Comparison of ENCODE assay signal across 15 mouse cellular contexts in the genomic region with DNA sequence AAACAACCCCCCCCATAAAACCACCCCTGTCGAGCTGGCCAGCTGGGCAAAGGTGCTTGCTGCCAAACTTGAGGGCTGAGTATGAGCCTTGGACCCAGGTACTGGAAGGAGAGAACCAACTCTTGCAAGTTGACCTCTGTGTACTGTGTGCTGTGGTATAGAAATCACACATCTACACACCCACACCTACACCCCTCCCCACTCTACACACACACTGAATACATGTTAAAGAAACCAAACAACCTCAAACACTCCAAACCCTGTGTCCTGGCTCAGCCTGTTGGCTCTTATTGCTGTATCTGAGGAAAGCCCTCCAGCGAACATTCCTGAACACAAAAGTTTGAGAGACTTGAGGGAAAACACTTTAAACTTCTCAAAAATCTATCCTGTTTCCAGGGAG. TPM values are rescaled to one million over a fixed set of nuclear protein-coding genes. Genes with fewer than 3 reads are reported as not detected.
"Had no signal": no experiment of that assay in that cellular context is flagged by ENCODE, and none has a peak within 500 bp of the region (broad histone marks: within the 10 kb centered on the region; RNA-seq: fewer than 3 reads in every experiment).

No protein-coding gene starts in this region.

- H3K27me3 ChIP-seq: limb, embryonic 15.5 days; liver, embryonic 12.5 days; midbrain, embryonic 13.5 days had no signal

- H3K4me1 ChIP-seq: limb, embryonic 15.5 days; liver, embryonic 12.5 days; midbrain, embryonic 13.5 days had no signal

- H3K9ac ChIP-seq: limb, embryonic 15.5 days; liver, embryonic 12.5 days; midbrain, embryonic 13.5 days had no signal

- H3K9me3 ChIP-seq: limb, embryonic 15.5 days; liver, embryonic 12.5 days; midbrain, embryonic 13.5 days had no signal

- H3K4me2 ChIP-seq: limb, embryonic 15.5 days; liver, embryonic 12.5 days; midbrain, embryonic 13.5 days had no signal

- DNase-seq: kidney, adult 8-10 months; kidney, postnatal 36 days; layer of hippocampus, adult 9-11 months; layer of hippocampus, postnatal 36 days; right cerebral cortex, postnatal 14 days; thymus, postnatal 4 days had no signal

- H3K36me3 ChIP-seq: limb, embryonic 15.5 days; liver, embryonic 12.5 days; midbrain, embryonic 13.5 days had no signal

- H3K27ac ChIP-seq: limb, embryonic 15.5 days; liver, embryonic 12.5 days; midbrain, embryonic 13.5 days had no signal

- ATAC-seq: intestine, embryonic 16.5 days; liver, embryonic 12.5 days; midbrain, embryonic 13.5 days had no signal

- H3K4me3 ChIP-seq: limb, embryonic 15.5 days; liver, embryonic 12.5 days; midbrain, embryonic 13.5 days had no signal

RNA-seq across cellular contexts. Expression of a gene that starts 10.7 kb away (rescaled TPM):
- polyA plus RNA-seq: limb, embryonic 11.5 days; liver, embryonic 12.5 days; liver, embryonic 16.5 days; midbrain, embryonic 13.5 days; midbrain, postnatal 0 days; neural tube, embryonic 14.5 days; spleen, adult 2 months had no signal
